Mouse (Mus musculus): Measurements from ENCODE around the gene Dpp9. TPM values are rescaled to one million over a fixed set of nuclear protein-coding genes. Genes with fewer than 3 reads are reported as not detected.

The Dpp9 gene
- polyA plus RNA-seq, 1 experiment from 2014 or later: 46.9 TPM

DNA sequence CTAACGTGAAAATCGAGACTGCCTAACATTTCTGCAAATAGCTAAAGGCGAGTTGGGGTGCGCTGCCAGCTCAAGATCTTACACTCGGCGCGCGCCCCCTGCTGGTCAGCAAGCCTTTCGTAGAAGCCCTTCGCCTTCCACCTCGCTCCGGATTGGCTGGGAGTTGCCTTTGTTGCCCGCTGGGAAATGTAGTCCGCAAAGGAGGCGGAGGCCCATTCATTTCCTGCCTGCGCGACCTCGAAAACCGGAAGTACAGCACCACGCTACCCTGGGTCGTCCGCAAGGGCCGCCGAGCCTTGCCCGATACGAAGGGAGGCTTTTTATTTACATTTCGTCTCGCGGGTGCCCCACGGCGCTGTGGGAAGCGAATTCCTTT, 37.1 kb upstream of the Dpp9 start:
- no peaks in the 10 kb centered on the region for H3K27me3 ChIP-seq (ENCODE audit: low read depth, poor library complexity, severe bottlenecking)
- DNase-seq (ENCODE audit: low spot score): peak; percentile 99
- under 1% methylated on average over 32 of the region's 32 CpGs for WGBS

DNA sequence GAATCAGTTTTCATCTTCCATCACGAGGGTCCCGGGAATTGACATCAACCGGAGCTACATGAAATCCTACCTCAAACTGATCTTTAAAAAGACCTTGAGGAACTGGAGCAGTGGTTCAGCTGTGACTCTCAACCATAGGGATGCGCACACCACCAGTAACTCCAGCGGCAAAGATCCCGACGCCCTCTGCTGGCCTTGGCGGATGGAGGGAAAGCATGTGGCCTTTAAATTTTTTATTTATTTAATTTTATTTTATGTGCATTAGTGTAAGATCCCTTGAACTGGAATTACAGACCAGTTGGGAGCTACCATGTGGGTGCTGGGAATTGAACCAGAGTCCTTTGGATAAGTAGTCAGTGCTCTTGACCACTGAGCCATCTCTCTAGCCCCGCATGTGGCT, 36.7 kb upstream of the Dpp9 start:
- 15% methylated on average over 9 of the region's 9 CpGs for WGBS
- H3K27ac ChIP-seq (replicated peaks): peak overlapping the region; percentile 85; the same call in 1 of the 2 replicates

More for the DNA sequence above, 37.1 kb upstream of the Dpp9 start:
- peaks cover 46% of the 10 kb centered on the region for H3K4me1 ChIP-seq
- peaks cover 35% of the 10 kb centered on the region for H3K36me3 ChIP-seq
- peak overlapping the region; percentile 74 for H3K4me3 ChIP-seq
- H3K27ac ChIP-seq (replicated peaks): peak overlapping the region; percentile 85
- no peaks in the 10 kb centered on the region for H3K9me3 ChIP-seq (replicated peaks)

GRCm38 (mm10) chr17:56254695-56255094, 36.0 kb upstream of the Dpp9 start:
- peaks cover 23% of the 10 kb centered on the region for H3K36me3 ChIP-seq
- H3K4me1 ChIP-seq: peaks cover 40% of the 10 kb centered on the region
- H3K4me3 ChIP-seq: no peak overlapping the region
- 79% methylated on average over 4 of the region's 4 CpGs for WGBS
- H3K9me3 ChIP-seq (replicated peaks): no peaks in the 10 kb centered on the region
- no peak for DNase-seq (ENCODE audit: low spot score)
- no peaks in the 10 kb centered on the region for H3K27me3 ChIP-seq (ENCODE audit: low read depth, poor library complexity, severe bottlenecking)
- H3K27ac ChIP-seq (replicated peaks): no peak overlapping the region

More for the DNA sequence above, 36.7 kb upstream of the Dpp9 start:
- H3K9me3 ChIP-seq (replicated peaks): no peaks in the 10 kb centered on the region
- no peaks in the 10 kb centered on the region for H3K27me3 ChIP-seq (ENCODE audit: low read depth, poor library complexity, severe bottlenecking)
- H3K4me1 ChIP-seq: peaks cover 46% of the 10 kb centered on the region
- H3K36me3 ChIP-seq: peaks cover 30% of the 10 kb centered on the region
- DNase-seq (ENCODE audit: low spot score): peak; percentile 33
- H3K4me3 ChIP-seq: peak overlapping the region; percentile 74

DNA sequence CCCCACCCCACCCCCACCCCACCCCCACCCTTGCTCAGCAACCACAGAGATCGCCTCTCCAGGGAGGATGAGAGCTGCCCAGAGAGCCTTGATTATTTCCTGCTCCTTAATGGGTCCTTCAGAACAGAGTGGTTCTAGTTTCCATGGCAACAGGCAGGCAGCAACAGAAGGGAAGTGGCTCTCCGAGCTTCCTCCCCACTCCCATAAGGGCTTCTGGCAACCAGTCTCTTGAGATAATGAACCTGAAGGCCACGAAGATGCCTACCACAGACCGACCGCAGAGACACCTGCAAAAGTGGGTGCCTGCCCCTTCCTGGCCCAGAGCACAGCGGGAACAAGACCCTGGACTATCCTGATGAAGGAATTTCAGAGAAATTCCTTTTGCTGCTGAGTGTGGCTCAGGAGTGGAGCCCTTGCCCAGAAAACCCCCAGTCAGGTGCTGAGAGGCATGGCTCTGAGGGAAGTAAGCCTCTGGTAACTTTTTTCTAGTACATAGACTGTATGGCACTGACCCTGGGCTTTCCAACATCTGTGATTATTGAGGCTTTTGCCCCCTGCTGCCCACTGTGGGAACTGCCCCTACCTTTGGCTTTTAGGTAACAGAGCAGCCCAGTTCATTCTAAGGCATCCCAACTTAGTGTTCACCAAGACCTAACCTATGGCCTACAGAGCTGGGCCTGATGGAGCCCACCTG, 32.6 kb upstream of the Dpp9 start:
- Histone ChIP-seq H3K4me3 (peak overlapping the region; percentile 5), H3K36me3 (no peaks in the 10 kb centered on the region), H3K9me3 (replicated peaks) (no peaks in the 10 kb centered on the region), H3K27ac (replicated peaks) (no peak overlapping the region), H3K27me3 (ENCODE audit: low read depth, poor library complexity, severe bottlenecking) (no peaks in the 10 kb centered on the region), H3K4me1 (peaks cover 13% of the 10 kb centered on the region)
- DNase-seq (ENCODE audit: low spot score): peak; percentile 53
- WGBS: 27% methylated on average over 6 of the region's 6 CpGs

DNA sequence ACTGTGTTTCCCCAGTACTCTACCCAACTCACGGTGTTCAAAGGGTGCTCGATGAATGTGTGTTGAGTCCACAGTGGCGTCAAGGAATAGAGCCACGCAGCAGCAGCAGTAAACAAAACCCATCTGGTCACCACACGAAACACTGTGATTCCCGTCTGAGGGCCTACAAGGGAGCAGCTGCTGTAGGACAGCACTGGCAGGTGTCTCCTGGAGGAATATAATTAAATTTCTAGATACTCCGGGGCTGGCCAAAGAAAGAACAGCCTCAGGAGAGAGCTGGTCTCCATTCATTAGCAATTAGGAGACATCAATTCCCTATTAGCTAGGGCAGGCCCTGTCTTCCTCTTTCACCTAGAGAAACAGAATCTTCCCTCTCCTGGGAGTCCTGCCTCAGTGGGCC, 26.9 kb upstream of the Dpp9 start:
- WGBS: 70% methylated on average over 7 of the region's 7 CpGs
- Histone ChIP-seq H3K27me3 (ENCODE audit: low read depth, poor library complexity, severe bottlenecking) (peaks cover 6% of the 10 kb centered on the region; the same call in 1 of the 2 replicates), H3K4me3 (no peak overlapping the region), H3K27ac (replicated peaks) (no peak overlapping the region), H3K4me1 (peaks cover 9% of the 10 kb centered on the region), H3K36me3 (no peaks in the 10 kb centered on the region), H3K9me3 (replicated peaks) (no peaks in the 10 kb centered on the region)
- DNase-seq (ENCODE audit: low spot score): no peak

- H3K4me1 ChIP-seq: peaks cover 10% of the 10 kb centered on the region; the same call in 1 of the 2 replicates
- WGBS: under 1% methylated on average over 33 of the region's 33 CpGs
- H3K36me3 ChIP-seq: no peaks in the 10 kb centered on the region
- peaks cover 6% of the 10 kb centered on the region; the same call in 1 of the 2 replicates for H3K27me3 ChIP-seq (ENCODE audit: low read depth, poor library complexity, severe bottlenecking)
- H3K9me3 ChIP-seq (replicated peaks): no peaks in the 10 kb centered on the region
- no peak overlapping the region for H3K27ac ChIP-seq (replicated peaks)
- peak; percentile 84 for DNase-seq (ENCODE audit: low spot score)
- peak overlapping the region; percentile 44 for H3K4me3 ChIP-seq
Measured at GRCm38 (mm10) chr17:56241541-56242401, 23.1 kb upstream of the Dpp9 start.

DNA sequence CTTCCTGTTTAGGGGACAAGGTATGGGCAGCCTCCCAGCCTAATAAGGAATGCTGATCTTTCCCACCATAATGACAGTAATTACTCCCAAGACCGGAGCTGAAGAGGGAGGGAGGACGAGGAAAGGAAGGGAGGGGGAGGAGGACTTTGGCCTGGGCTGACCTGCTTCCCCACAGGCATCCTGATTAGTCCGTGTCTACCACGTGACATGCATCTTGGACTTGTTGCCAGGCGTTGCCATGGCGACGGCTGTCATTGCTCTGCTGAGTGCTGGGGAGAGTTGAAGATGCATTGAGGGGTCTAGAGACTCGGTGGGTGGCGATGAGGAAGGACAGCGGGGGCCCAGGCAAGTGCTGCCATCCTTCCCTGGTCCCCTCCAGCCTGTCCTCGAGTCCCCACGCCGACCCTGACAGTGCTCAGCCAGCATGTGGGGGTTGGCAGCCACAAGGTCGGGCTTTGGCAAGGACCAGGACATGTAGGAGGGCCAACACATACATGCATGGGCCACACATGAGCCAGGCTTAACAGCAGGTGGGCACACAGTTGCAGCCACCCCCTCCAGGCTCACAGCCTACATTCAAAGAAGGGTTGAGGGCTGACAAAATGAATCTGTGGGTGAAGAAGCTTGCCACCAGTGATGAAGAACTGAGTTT, 15.2 kb upstream of the Dpp9 start:
- H3K27ac ChIP-seq (replicated peaks): no peak overlapping the region; the same call in 1 of the 2 replicates

DNA sequence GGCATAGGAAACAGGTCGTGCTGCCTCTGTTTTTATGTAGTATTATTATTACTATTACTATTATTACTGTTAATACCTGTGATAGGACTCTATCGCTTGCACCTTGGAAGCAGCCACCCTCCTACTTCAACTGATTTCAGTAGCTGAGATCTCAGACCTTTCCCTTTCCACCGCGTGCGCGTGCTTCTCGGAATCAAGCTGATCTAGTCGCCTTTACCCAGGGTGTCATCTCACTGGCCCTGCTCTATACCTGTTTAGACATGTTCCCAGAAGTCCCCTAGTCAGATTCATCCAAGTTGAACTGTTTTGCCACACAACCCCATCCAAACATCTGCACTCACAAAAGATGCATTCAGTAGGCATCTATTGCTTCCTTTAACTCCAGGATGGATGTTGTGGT, 14.7 kb upstream of the Dpp9 start:
- Histone ChIP-seq H3K9me3 (replicated peaks) (no peaks in the 10 kb centered on the region), H3K4me3 (peak overlapping the region; percentile 35), H3K4me1 (peaks cover 16% of the 10 kb centered on the region), H3K36me3 (no peaks in the 10 kb centered on the region), H3K27me3 (ENCODE audit: low read depth, poor library complexity, severe bottlenecking) (no peaks in the 10 kb centered on the region), H3K27ac (replicated peaks) (no peak overlapping the region)
- DNase-seq (ENCODE audit: low spot score): no peak
- 54% methylated on average over 8 of the region's 8 CpGs for WGBS

More for the DNA sequence above, 15.2 kb upstream of the Dpp9 start:
- Histone ChIP-seq H3K9me3 (replicated peaks) (no peaks in the 10 kb centered on the region), H3K4me3 (peak overlapping the region; percentile 35), H3K36me3 (no peaks in the 10 kb centered on the region), H3K27me3 (ENCODE audit: low read depth, poor library complexity, severe bottlenecking) (no peaks in the 10 kb centered on the region), H3K4me1 (peaks cover 16% of the 10 kb centered on the region)
- WGBS: 2% methylated on average over 14 of the region's 14 CpGs
- peak; percentile 83 for DNase-seq (ENCODE audit: low spot score)

DNA sequence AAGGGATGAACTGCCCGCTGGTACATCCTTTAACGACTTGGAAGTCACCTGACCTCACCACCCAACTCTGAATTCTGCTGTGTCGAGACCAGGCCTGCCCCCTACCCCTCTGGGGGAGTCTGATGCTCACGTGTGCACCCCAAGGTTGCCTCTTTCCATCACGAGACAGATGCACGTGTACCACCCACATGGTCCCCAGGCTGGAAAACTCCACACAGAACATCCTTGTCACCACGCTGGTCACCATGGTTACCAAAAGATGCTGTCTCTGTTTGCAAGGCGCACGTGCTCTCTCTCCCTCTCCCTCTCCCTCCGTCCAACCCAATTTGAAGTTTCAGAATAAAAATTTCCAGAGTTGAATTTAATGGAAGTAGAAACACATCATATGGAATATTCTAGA, 11.2 kb upstream of the Dpp9 start:
- Histone ChIP-seq H3K4me3 (no peak overlapping the region), H3K27ac (replicated peaks) (no peak overlapping the region), H3K9me3 (replicated peaks) (no peaks in the 10 kb centered on the region), H3K4me1 (peaks cover 12% of the 10 kb centered on the region), H3K36me3 (no peaks in the 10 kb centered on the region), H3K27me3 (ENCODE audit: low read depth, poor library complexity, severe bottlenecking) (no peaks in the 10 kb centered on the region)
- no peak for DNase-seq (ENCODE audit: low spot score)
- WGBS: 70% methylated on average over 10 of the region's 10 CpGs

DNA sequence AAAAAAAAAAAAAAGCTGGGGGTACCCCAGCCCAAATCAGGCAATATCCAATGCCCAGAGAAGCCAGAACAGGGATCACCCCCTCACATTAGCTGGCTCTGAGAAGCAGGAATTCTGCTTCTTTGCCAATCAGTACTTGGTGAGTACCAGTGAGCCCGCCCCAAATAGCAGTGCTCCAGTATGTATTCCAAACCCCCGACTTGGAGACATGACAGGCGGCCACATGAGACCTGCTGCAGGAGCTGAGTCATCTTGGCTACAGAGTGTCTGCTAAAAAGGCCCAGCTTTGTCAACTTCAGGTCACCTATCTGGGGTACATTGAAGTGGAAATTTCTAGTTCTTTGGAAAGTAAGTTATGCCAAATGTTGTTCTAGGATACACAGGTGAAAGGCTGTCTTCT, 7.9 kb upstream of the Dpp9 start:
- Histone ChIP-seq H3K36me3 (no peaks in the 10 kb centered on the region), H3K27ac (replicated peaks) (no peak overlapping the region), H3K27me3 (ENCODE audit: low read depth, poor library complexity, severe bottlenecking) (no peaks in the 10 kb centered on the region), H3K9me3 (replicated peaks) (no peaks in the 10 kb centered on the region), H3K4me3 (no peak overlapping the region), H3K4me1 (no peaks in the 10 kb centered on the region)
- 75% methylated on average over 3 of the region's 3 CpGs for WGBS
- no peak for DNase-seq (ENCODE audit: low spot score)

GRCm38 (mm10) chr17:56224916-56225315, 6.2 kb upstream of the Dpp9 start:
- H3K9me3 ChIP-seq (replicated peaks): no peaks in the 10 kb centered on the region
- no peak overlapping the region for H3K27ac ChIP-seq (replicated peaks)
- WGBS: 71% methylated on average over 1 of the region's 1 CpGs
- no peak for DNase-seq (ENCODE audit: low spot score)
- no peak overlapping the region for H3K4me3 ChIP-seq
- H3K27me3 ChIP-seq (ENCODE audit: low read depth, poor library complexity, severe bottlenecking): no peaks in the 10 kb centered on the region
- H3K36me3 ChIP-seq: no peaks in the 10 kb centered on the region
- no peaks in the 10 kb centered on the region for H3K4me1 ChIP-seq

- Histone ChIP-seq H3K27me3 (ENCODE audit: low read depth, poor library complexity, severe bottlenecking) (no peaks in the 10 kb centered on the region), H3K36me3 (peaks cover 7% of the 10 kb centered on the region), H3K4me3 (peak overlapping the region; percentile 96), H3K4me1 (peaks cover 34% of the 10 kb centered on the region), H3K27ac (replicated peaks) (no peak overlapping the region), H3K9me3 (replicated peaks) (no peaks in the 10 kb centered on the region)
- no peak for DNase-seq (ENCODE audit: low spot score)
- 81% methylated on average over 3 of the region's 3 CpGs for WGBS
Measured at GRCm38 (mm10) chr17:56219805-56220204, 1.1 kb upstream of the Dpp9 start.
